Mouse (Mus musculus): ENCODE results near the gene Crb1. TPM values are rescaled to one million over a fixed set of nuclear protein-coding genes. Genes with fewer than 3 reads are reported as not detected.

The Crb1 gene
- total and polyA plus RNA-seq, 3 experiments: 0.10 to 0.25 (median 0.12) TPM

GRCm38 (mm10) chr1:139314297-139314874 is 62.5 kb downstream of the Crb1 start:
- no peaks in the 10 kb centered on the region for H3K36me3 ChIP-seq (replicated peaks in 1 of 2; ENCODE audit: control insufficient read depth in 1 of 2, insufficient read depth in 1 of 2, low read length in 1 of 2)
- H3K27ac ChIP-seq (ENCODE audit: insufficient read depth, low read depth): no peak overlapping the region
- no peak overlapping the region for H3K4me3 ChIP-seq (replicated peaks in 1 of 3; ENCODE audit: low read depth in 2 of 3, low read length in 2 of 3, poor library complexity in 1 of 3)
- dilution Hi-C loops (cut with MboI; ENCODE audit: extremely low pct_ligation_motif_present, extremely low pct_unique_long_range_greater_than_20kb, low sequenced_read_pairs): no loop called here
- no peaks in the 10 kb centered on the region for H3K9me3 ChIP-seq (replicated peaks; ENCODE audit: low read length)
- H3K4me1 ChIP-seq (ENCODE audit: control insufficient read depth in 1 of 2, insufficient read depth in 2 of 2): peaks cover 0 to 9% of the 10 kb centered on the region in 2 experiments; a peak in 2 of 4 replicates
- in situ Hi-C loops (cut with MboI; ENCODE audit: low pct_ligation_motif_present, low pct_unique_long_range_greater_than_20kb, low sequenced_read_pairs): no loop called here
- H3K79me2 ChIP-seq (replicated peaks; ENCODE audit: control insufficient read depth, extremely low read depth, insufficient read depth, poor library complexity, severe bottlenecking): no peaks in the 10 kb centered on the region
- no peak overlapping the region for H3K9ac ChIP-seq (ENCODE audit: insufficient read depth, low read depth)
- H3K27me3 ChIP-seq (replicated peaks): no peaks in the 10 kb centered on the region
- DNase-seq (ENCODE audit: extremely low read depth): peak; percentile 37
- peak overlapping the region; percentile 11; the same call in 1 of the 2 replicates for H3K4me2 ChIP-seq (ENCODE audit: insufficient read depth, low read depth, poor library complexity, severe bottlenecking)
- TF ChIP-seq POLR2A (IDR thresholded peaks at IDR 0.05; ENCODE audit: low read depth, low read length) (no peak), UBTF (IDR thresholded peaks at IDR 0.05; ENCODE audit: low read depth, low read length) (no peak), TCF12 (IDR thresholded peaks at IDR 0.05; ENCODE audit: low read depth, low read length) (no peak), POLR2AphosphoS2 (IDR thresholded peaks at IDR 0.05; ENCODE audit: low read depth, low read length) (no peak), HCFC1 (IDR thresholded peaks at IDR 0.05; ENCODE audit: low read depth, low read length) (no peak), KAT2A (IDR thresholded peaks at IDR 0.05; ENCODE audit: insufficient replicate concordance, low read length) (no peak), PAX5 (IDR thresholded peaks at IDR 0.05; ENCODE audit: low read length) (no peak), CHD2 (IDR thresholded peaks at IDR 0.05; ENCODE audit: low read length) (no peak), NELFE (IDR thresholded peaks at IDR 0.05; ENCODE audit: low read depth, low read length) (no peak), USF2 (conservative IDR thresholded peaks at IDR 0.05; ENCODE audit: low read depth, low read length) (no peak), TBP (conservative IDR thresholded peaks at IDR 0.05; ENCODE audit: low read depth, low read length) (no peak), BHLHE40 (IDR thresholded peaks at IDR 0.05; ENCODE audit: low read depth, low read length) (no peak), NRF1 (IDR thresholded peaks at IDR 0.05; ENCODE audit: low read depth, low read length) (no peak), ZC3H11A (IDR thresholded peaks at IDR 0.05; ENCODE audit: low read depth, low read length) (no peak), ZNF384 (IDR thresholded peaks at IDR 0.05; ENCODE audit: low read depth, low read length) (no peak), JUN (IDR thresholded peaks at IDR 0.05; ENCODE audit: insufficient read depth, low read depth, low read length) (no peak), GABPA (IDR thresholded peaks at IDR 0.05; ENCODE audit: insufficient replicate concordance, low read depth, low read length) (no peak), MAZ (IDR thresholded peaks at IDR 0.05; ENCODE audit: low read depth, low read length) (no peak), EP300 (IDR thresholded peaks at IDR 0.05; ENCODE audit: low read length) (no peak), CTCF (conservative IDR thresholded peaks at IDR 0.05 in 1 of 2, IDR thresholded peaks at IDR 0.05 in 1 of 2; ENCODE audit: low read depth in 2 of 2, low read length in 2 of 2) (peak in 1 of 2 experiments; percentile 71; a peak in 3 of 4 replicates), SIN3A (IDR thresholded peaks at IDR 0.05; ENCODE audit: low read length) (no peak), ZMIZ1 (IDR thresholded peaks at IDR 0.05; ENCODE audit: low read depth, low read length) (no peak), JUND (conservative IDR thresholded peaks at IDR 0.05; ENCODE audit: low read depth, low read length) (no peak), ELF1 (IDR thresholded peaks at IDR 0.05; ENCODE audit: low read depth, low read length) (no peak), MXI1 (IDR thresholded peaks at IDR 0.05; ENCODE audit: low read depth, low read length) (no peak), RAD21 (IDR thresholded peaks at IDR 0.05; ENCODE audit: low read depth, low read length) (peak; percentile 77), SMC3 (IDR thresholded peaks at IDR 0.05; ENCODE audit: low read depth, low read length) (peak; percentile 70)

All from CH12.LX (cell line).